Mouse (Mus musculus) frontal cortex, adult (tissue): ENCODE data around the gene C2cd5.

Experiments
- ATAC-seq: cut with Nextera tagmentation; 2 replicates; pipeline ENCODE4 v1.9.2; 2017; ENCODE audit warnings: mild to moderate bottlenecking, moderate library complexity, mixed read lengths; ENCODE audit not compliant: low TSS enrichment

C2cd5 gene

GRCm38 (mm10) chr6:142979665-142980660 lies 120.0 kb downstream of the C2cd5 start:
- peak; percentile 59; the same call in 1 of the 2 replicates for ATAC-seq

DNA sequence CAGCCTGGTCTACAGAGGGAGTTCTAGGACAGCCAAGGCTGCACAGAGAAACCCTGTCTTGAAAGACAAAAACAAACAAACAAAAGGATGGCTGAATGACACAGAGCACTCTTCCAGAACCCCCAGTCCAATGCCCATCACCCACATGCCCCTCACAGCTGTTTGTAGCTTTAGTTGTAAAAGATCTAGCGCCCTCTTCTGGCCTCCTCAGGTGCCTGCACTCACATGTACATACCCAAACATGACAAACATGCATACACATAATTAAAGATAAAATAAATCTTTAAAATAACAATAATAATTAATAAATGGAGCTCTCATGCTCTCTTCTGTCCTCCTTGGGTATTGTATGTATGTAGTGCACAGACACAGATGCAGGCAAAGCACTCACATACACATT lies 122.7 kb downstream of the C2cd5 start:
- no peak for ATAC-seq

DNA sequence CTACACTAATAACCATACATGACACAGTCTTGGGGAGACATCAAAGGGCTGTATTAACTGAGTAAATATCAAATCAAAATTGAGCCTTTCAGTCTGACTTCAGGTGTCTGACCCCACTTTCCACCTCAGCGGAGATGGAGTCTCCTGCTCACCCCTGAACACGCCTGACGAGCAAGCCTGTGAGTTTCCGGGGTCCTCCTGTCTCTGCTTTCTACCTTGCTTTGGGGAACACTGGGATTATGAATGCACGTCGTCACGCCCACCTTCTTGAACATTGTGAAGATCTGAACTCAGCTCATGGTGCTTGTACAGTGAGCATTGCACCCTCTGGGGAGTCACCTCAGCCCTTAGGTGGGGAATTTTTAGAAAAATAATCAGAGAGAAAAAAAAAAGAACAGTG lies 126.7 kb downstream of the C2cd5 start:
- ATAC-seq, result no peak

DNA sequence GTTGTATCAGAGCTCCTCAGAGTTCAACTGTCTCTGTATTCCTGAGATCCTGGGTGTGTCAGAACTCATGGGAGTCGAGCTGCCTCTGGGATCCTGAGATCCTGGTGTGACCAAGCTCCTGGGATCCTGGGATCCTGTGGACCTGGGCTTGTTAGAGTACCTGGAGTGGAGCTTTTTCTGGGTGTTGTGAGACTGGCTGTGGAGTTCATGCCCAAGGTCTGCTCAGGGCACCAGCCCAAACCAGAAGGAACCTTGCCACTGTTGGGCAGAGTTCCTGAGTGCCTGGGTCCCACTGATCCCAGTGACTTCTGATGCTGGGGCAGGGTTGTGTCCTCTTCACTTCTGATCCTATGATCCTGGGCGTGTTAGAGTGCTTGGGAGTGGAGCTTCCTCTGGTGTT lies 127.7 kb downstream of the C2cd5 start:
- ATAC-seq, result no peak

DNA sequence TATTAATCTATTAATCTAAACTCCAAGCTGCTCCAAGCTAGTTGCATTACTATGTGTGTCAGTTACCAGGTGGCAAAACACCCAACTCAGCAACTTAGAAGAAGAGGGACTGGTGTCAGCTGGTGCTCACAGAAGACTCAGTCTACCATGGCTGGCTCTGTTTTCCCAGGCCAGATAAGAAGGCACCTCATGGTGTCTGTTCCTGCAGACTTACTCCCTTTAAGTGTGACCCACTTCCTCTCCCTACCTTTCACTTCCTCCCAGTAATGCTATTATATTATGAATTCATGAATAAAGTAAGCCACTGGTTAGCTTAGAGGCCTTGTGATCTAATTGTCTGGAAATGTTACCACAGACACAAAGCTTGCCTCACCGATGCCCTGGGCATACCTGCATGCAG lies 132.5 kb downstream of the C2cd5 start:
- no peak for ATAC-seq

- peak; percentile 87 for ATAC-seq
These were observed 135.2 kb downstream of the C2cd5 start for GRCm38 (mm10) chr6:142964531-142965385.

GRCm38 (mm10) chr6:142964076-142964530 lies 135.8 kb downstream of the C2cd5 start, which contains the start of gene St8sia1:
Gene St8sia1, minus strand, starts transcription at chr6:142964452.
- ATAC-seq, result peak; percentile 56

DNA sequence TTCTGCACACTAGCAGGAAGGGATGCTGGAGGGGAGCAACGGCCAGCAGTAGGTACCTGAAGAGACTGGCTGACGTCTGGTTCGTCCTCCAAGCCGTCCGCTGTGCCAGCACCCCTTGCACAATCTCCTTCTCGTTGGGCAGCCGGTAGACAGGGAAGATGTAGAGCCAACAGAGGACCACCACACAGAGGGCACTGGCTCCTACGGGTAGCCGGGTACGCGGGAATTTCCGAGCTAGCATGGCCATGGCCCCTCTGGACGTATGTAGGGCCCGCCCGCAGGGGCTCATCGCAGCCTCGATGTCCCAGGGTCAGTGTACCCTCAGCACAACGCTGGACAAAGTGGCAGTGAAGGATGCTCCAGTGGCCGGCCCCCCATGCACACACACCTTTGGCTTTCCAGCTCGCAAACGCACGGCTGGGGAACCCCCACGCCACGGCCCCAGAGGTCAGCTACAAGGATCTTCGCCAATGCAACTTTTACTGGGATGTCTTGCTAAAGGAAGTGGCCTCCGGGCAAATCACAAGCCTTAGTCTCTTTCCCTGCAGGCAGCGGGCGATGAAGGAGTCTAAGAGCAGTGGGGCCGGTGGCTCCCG lies 136.4 kb downstream of the C2cd5 start:
- ATAC-seq, result peak; percentile 3; the same call in 1 of the 2 replicates

GRCm38 (mm10) chr6:142962881-142963280 lies 137.1 kb downstream of the C2cd5 start:
- no peak for ATAC-seq

DNA sequence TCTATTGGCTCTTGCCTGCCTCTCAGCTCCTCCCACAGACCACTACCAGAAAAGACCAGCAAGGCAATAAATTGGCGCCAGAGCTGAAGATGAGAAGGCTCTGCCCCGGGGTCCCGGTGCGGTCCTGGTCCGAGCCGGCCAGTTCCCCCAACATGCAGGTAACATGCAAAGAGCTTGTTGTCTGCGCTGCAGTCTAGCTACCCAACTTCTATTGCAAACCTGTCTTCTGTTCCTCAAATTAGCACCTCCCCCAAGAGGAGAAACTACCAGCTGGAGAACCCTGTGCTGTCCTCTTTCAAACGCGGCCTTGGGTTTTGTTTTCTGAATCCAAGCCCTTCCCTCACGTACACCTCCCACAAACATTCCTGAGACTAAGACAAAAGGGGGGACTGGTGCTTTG lies 137.5 kb downstream of the C2cd5 start:
- no peak for ATAC-seq

- ATAC-seq, result no peak
These were observed 138.1 kb downstream of the C2cd5 start for GRCm38 (mm10) chr6:142961721-142962455.
